Mouse (Mus musculus) spleen, postnatal 4 days (tissue): ENCODE data around the gene Asphd2.

Source experiments
- DNase-seq, 2 experiments: peaks; one replicate each; pipeline ENCODE4 v3.0.0; 2022; ENCODE audit warnings: low spot score in 2 of 2

Gene Asphd2

DNA sequence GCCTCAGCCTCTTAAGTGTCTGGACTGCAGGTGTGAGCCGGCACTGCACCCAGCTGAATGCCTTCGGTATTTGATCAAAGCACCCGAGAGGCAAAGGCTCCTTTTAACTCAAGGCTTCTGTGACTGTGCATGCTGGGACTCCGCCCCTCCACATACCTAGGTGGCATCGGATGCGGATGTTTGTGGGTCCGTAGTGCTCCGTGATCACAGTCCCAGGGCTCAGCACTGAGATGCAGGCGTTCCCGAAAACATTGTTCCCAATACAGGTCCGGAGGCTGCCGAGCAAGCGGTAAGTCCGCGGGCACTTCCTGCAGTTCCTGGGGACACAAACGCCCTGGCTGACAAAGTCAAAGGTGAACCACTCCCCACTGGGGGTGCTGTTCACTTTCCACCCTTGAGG lies 3.7 kb downstream of the Asphd2 start:
- DNase-seq: no peak

DNA sequence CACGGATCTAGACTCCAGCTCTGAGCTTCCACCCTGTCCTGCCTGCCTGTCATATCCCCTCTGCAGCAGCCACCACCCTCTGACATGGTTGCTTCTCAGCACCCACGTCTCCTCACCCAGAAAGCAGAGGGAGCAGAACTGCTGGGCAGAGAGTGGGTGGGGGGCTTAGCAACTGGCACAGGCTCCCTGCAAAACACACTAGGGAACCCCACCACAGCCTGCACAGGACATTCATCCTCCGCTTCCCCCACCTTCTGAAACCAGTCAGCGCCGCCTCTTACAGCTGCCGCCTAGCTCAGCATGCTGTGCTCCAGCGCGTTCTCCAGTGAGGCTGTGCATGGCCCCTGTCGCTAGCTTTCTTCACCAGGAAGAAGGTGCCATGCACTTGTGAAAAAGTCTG lies 5.3 kb downstream of the Asphd2 start:
- no peak for DNase-seq

GRCm38 (mm10) chr5:112385973-112386372 lies 8.7 kb downstream of the Asphd2 start:
- DNase-seq: no peak

GRCm38 (mm10) chr5:112384805-112385472 lies 9.7 kb downstream of the Asphd2 start:
- no peak for DNase-seq

GRCm38 (mm10) chr5:112382641-112383330 lies 11.9 kb downstream of the Asphd2 start:
- DNase-seq: no peak

GRCm38 (mm10) chr5:112382042-112382441 lies 12.6 kb downstream of the Asphd2 start:
- DNase-seq: no peak

- no peak for DNase-seq
Observed at GRCm38 (mm10) chr5:112381154-112381553, 13.5 kb downstream of the Asphd2 start.

DNA sequence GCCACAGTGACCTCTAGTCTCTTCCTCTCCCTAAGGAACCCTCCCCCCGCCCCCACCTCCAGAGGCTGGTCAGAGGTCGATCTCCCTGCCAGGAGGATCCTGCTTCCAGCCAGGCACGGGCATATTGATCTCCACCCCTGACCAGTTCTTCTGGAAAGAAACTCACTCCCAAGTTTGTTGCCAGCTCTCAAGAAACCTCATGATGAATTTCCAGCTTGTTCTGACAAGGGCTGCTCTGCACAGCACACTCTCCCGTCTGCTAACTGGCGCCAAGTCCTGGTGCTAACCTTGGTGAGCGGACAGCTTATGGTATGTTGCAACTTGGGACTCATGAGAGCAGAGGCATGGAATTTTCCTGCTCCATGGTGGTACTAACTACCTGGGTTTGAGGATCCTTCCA lies 15.9 kb downstream of the Asphd2 start:
- DNase-seq: no peak

DNA sequence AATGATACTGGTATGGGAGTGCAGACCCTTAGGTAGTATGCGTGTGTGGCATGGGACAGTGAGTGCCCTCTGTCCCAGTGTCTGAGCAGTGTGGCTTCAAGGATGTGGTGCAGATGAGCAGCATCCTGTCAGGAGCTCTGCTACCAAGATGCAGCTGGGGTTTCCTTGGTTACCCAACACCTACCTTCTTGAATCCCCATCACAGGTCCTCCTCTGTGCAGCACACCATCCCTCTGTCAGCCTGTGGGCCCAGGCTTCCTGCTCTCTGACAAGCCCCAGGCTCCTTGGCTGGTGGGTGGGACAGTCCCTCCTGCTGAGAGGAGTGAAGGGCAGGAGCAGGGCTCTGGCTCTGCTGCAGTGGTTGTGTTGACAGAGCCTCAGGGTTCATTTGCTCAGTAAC lies 17.3 kb downstream of the Asphd2 start:
- no peak for DNase-seq

DNA sequence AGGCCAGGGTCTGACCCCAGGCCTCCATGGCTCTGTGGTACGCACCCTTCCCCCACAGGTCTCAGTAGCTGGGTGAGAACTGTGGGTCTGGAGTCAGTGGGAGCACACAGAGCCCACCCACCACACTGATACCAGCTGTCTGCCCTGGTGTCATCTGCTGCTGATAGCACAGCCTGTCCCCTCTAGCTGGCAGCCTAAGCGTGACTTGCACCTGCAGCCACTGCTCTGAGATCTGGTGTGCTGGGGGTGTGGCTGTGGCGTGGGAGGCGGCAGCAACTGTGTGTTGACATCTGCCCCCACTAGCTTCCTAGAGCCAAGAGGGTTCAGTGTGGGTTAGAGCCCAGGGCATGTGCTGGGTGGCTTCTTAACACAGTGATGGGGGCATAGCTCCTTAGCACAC lies 18.6 kb downstream of the Asphd2 start:
- DNase-seq: no peak

DNA sequence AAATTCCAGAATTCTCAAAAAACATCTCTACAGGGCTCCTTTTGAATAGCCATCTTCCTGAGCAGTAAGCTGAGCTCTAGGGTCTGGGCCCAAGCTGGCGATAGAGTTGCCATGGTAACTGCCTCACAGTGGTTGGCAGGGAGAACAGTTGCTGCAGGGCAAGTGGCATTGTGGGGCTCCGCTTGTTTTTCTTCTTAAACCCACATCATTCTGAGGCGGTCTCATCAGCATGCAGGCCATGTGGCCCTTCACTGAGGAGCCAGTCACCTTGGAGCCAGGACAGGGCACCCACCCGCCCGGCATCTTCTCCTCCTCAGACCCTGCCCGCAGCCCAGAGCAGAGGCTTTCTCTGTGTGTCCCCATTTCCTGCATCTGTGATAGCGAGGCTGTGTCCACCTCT lies 22.7 kb downstream of the Asphd2 start:
- no peak for DNase-seq

- no peak for DNase-seq
Observed at GRCm38 (mm10) chr5:112370236-112370813, 24.3 kb downstream of the Asphd2 start.

- DNase-seq: no peak
Observed at GRCm38 (mm10) chr5:112369326-112369725, 25.3 kb downstream of the Asphd2 start.

DNA sequence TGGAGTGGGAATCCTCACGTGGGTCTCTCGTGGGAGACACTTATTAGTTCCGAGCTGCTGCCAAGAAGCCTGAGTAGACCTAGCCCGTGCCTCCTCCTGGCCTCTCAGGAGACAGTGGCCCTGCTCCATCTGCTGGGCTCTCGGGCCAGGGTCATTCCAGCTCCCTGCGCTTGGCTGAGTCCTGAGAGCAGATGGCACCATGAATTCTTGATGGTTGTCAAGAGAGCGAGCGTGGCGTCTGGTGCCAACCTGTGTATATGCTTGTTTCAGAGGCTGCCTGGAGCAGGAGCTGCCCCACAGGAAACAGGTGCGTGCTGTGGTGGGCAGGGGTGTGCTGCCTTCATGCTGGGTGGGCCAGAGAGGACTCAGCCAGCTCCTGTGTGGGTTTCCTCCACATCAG lies 26.0 kb downstream of the Asphd2 start:
- DNase-seq: no peak

DNA sequence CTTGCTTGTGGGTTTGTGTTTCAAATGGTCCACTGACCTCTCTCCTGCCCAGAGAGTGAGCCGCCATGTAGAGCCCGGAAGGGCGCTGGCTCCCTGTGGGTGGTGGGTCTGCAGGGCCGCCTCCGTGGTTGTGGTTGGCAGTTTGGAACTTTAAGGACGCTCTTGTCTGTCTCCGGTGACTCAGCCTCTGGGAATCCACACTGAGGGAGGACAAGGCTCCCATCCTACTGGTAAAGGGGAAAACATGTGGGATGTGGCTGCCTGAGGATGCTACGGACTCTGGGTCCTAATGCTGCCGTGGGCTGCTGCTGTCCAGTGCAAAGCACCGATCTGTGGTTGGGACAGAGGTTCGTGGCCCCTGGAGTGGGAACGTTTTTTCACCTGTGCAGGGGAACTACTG lies 26.7 kb downstream of the Asphd2 start:
- DNase-seq: no peak

- DNase-seq: no peak
Observed at GRCm38 (mm10) chr5:112367338-112367737, 27.3 kb downstream of the Asphd2 start.

DNA sequence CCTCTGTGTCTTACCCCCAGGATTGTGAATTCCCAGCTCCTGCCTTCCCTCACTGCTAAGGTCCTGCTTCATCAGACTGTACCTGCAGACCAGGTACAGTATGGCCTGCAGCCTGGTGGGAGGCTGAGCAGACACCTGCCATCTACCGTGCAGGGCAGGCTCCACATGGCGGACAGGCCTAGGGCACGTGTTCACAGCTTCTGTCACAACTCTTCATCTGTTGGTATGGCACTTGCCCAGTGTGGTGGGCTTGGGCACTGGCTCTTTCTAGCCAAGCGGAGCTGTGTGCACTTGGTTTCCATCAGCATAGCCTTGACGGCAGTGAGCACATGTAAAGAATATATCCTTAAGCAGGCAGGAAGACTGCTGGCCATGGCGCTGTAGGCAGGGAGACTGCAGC lies 27.8 kb downstream of the Asphd2 start:
- DNase-seq: no peak

GRCm38 (mm10) chr5:112364184-112364797 lies 30.4 kb downstream of the Asphd2 start:
- DNase-seq: no peak

GRCm38 (mm10) chr5:112360077-112360476 lies 34.6 kb downstream of the Asphd2 start:
- DNase-seq: no peak

GRCm38 (mm10) chr5:112359520-112359919 lies 35.1 kb downstream of the Asphd2 start:
- no peak for DNase-seq

- no peak for DNase-seq
Observed at GRCm38 (mm10) chr5:112356322-112356721, 38.3 kb downstream of the Asphd2 start.

GRCm38 (mm10) chr5:112355910-112356309 lies 38.8 kb downstream of the Asphd2 start, which contains the start of gene Gm6583:
Gene Gm6583 (minus strand): TSS chr5:112356033.
- DNase-seq: no peak

- DNase-seq: no peak
Observed at GRCm38 (mm10) chr5:112355493-112355892, 39.2 kb downstream of the Asphd2 start.
